In the genomic region with DNA sequence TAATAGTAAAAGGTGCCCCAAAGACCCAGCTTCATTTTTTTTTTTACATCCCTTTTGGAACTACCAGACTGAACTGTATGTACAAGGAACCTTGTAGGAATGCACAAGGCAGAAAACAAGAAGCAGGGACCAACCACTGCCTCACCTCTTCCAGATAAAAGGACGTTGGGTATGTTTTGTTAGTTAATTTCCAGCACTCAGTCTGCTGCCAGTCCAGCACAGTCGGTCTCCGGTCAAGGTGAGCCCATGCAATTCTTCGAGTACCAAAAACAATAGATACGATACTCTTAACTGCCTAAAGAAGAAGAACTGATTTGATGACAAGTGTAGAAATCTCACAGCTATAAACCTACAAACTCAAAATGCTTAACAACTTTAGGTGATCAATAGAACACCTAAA, we compare ENCODE assay signal across 25 mouse cellular contexts. TPM values are rescaled to one million over a fixed set of nuclear protein-coding genes. Genes with fewer than 3 reads are reported as not detected.
A peak's percentile ranks its signal among the peaks of the same experiment; 100 is the strongest.
DNase-seq lines count a peak whose midpoint lies in the region; ATAC-seq lines count a peak whose summit lies in the region.
"Had no signal": no experiment of that assay in that cellular context is flagged by ENCODE, and none has a peak within 500 bp of the region (broad histone marks: within the 10 kb centered on the region; RNA-seq: fewer than 3 reads in every experiment).

No protein-coding gene starts in this region.

- 87% methylated on average over 5 of the region's 5 CpGs for WGBS in heart, embryonic 12.5 days
- 89% methylated on average over 5 of the region's 5 CpGs for WGBS in forebrain, embryonic 12.5 days

- no peak for ATAC-seq in heart, embryonic 12.5 days (ENCODE audit: insufficient number of reproducible peaks, low FRiP score)
- no peak for ATAC-seq in forebrain, embryonic 12.5 days (ENCODE audit: low FRiP score)
- ATAC-seq: activated CD4-positive, CD25-positive, alpha-beta regulatory T cell, adult 4 months; CD4-positive, CD25-positive, alpha-beta regulatory T cell, adult 4 months; forebrain, embryonic 14.5 days; forebrain, embryonic 16.5 days; Patski had no signal

- no peak overlapping the region for H3K27ac ChIP-seq in heart, embryonic 12.5 days (ENCODE audit: poor library complexity, severe bottlenecking)
- H3K27ac ChIP-seq in forebrain, embryonic 12.5 days = no peak overlapping the region
- H3K27ac ChIP-seq: embryonic facial prominence, embryonic 10.5 days; embryonic facial prominence, embryonic 12.5 days had no signal

- no peak overlapping the region for H3K4me2 ChIP-seq in heart, embryonic 12.5 days
- no peak overlapping the region for H3K4me2 ChIP-seq in forebrain, embryonic 12.5 days
- H3K4me2 ChIP-seq: embryonic facial prominence, embryonic 12.5 days had no signal

- no peaks in the 10 kb centered on the region for H3K27me3 ChIP-seq in heart, embryonic 12.5 days (replicated peaks)
- H3K27me3 ChIP-seq in forebrain, embryonic 12.5 days = no peaks in the 10 kb centered on the region
- H3K27me3 ChIP-seq: CH12.LX; embryonic facial prominence, embryonic 12.5 days; Patski had no signal

- H3K36me3 ChIP-seq in heart, embryonic 12.5 days = peaks cover 55% of the 10 kb centered on the region
- peaks cover 54% of the 10 kb centered on the region for H3K36me3 ChIP-seq in forebrain, embryonic 12.5 days (replicated peaks)

- no peak overlapping the region for H3K9ac ChIP-seq in heart, embryonic 12.5 days
- no peak overlapping the region for H3K9ac ChIP-seq in forebrain, embryonic 12.5 days
- H3K9ac ChIP-seq: embryonic facial prominence, embryonic 12.5 days had no signal

- no peaks in the 10 kb centered on the region for H3K9me3 ChIP-seq in heart, embryonic 12.5 days (replicated peaks)
- no peaks in the 10 kb centered on the region for H3K9me3 ChIP-seq in forebrain, embryonic 12.5 days
- H3K9me3 ChIP-seq: embryonic facial prominence, embryonic 10.5 days; embryonic facial prominence, embryonic 12.5 days; G1E had no signal

- peaks cover 11% of the 10 kb centered on the region for H3K4me1 ChIP-seq in heart, embryonic 12.5 days (replicated peaks)
- peaks cover 11% of the 10 kb centered on the region for H3K4me1 ChIP-seq in forebrain, embryonic 12.5 days

- no peak overlapping the region for H3K4me3 ChIP-seq in heart, embryonic 12.5 days
- no peak overlapping the region for H3K4me3 ChIP-seq in forebrain, embryonic 12.5 days (replicated peaks)
- H3K4me3 ChIP-seq: embryonic facial prominence, embryonic 10.5 days; embryonic facial prominence, embryonic 12.5 days had no signal

- peak; percentile 17 for DNase-seq in heart, adult 11 months
- DNase-seq in ES-CJ7 (ENCODE audit: low read depth, low spot score) (peak; percentile 86), R1 (ENCODE audit: low read depth, low spot score) (peak; percentile 81)
- no peak for DNase-seq in gastrocnemius, postnatal 10 days
- no peak for DNase-seq in kidney, postnatal 4 days
- DNase-seq: adrenal gland, adult 8-10 months; adrenal gland, postnatal 14 days; adrenal gland, postnatal 36 days; B cell, adult 2 months; cerebellum, adult 11-12 months; cerebellum, adult 2 months; cerebellum, adult 9-10 months; cerebellum, postnatal 10 days; cerebellum, postnatal 25 days had no signal

RNA-seq across cellular contexts. Expression of gene Tefm, which starts 4.2 kb away (rescaled TPM):
- polyA plus RNA-seq in heart, embryonic 12.5 days (2016; fragmentation: Nextera tagmentation; extraction: Ambion mirVana) = 27.0 and 27.2 TPM in 2 replicates
- total RNA-seq in gastrocnemius, postnatal 10 days (2021) = 10 to 100 TPM; 21.0 to 22.2 TPM
- 27.8 and 30.4 TPM in 2 replicates for polyA plus RNA-seq in forebrain, embryonic 12.5 days (2016; fragmentation: Nextera tagmentation; extraction: Ambion mirVana)

RNA-seq across cellular contexts. Expression of gene Adap2, which starts 16.1 kb away (rescaled TPM):
- polyA plus RNA-seq in heart, embryonic 12.5 days (2016; fragmentation: Nextera tagmentation; extraction: Ambion mirVana) = 0.51 and 0.92 TPM in 2 replicates
- 1 to 10 TPM; 6.9 to 9.3 TPM for total RNA-seq in gastrocnemius, postnatal 10 days (2021)
- polyA plus RNA-seq in forebrain, embryonic 12.5 days (2016; fragmentation: Nextera tagmentation; extraction: Ambion mirVana) = 1.4 and 1.7 TPM in 2 replicates
- total RNA-seq: CH12.LX, G1E had no signal
- polyA plus RNA-seq: G1E had no signal

RNA-seq across cellular contexts. Expression of gene Rnf135, which starts 45.9 kb away (rescaled TPM):
- 9.4 and 10.5 TPM in 2 replicates for polyA plus RNA-seq in heart, embryonic 12.5 days (2016; fragmentation: Nextera tagmentation; extraction: Ambion mirVana)
- total RNA-seq in gastrocnemius, postnatal 10 days (2021) = 1 to 10 TPM; 4.0 to 6.6 TPM
- polyA plus RNA-seq in forebrain, embryonic 12.5 days (2016; fragmentation: Nextera tagmentation; extraction: Ambion mirVana) = 2.8 and 2.9 TPM in 2 replicates

RNA-seq across cellular contexts. Expression of gene Atad5, which starts 48.6 kb away (rescaled TPM):
- polyA plus RNA-seq in heart, embryonic 12.5 days (2016; fragmentation: Nextera tagmentation; extraction: Ambion mirVana) = 6.9 and 8.3 TPM in 2 replicates
- 1 to 10 TPM; 3.6 to 3.8 TPM for total RNA-seq in gastrocnemius, postnatal 10 days (2021)
- 19.5 and 20.1 TPM in 2 replicates for polyA plus RNA-seq in forebrain, embryonic 12.5 days (2016; fragmentation: Nextera tagmentation; extraction: Ambion mirVana)

RNA-seq across cellular contexts. Expression of gene Crlf3, which starts 57.0 kb away (rescaled TPM):
- 40.1 and 43.5 TPM in 2 replicates for polyA plus RNA-seq in heart, embryonic 12.5 days (2016; fragmentation: Nextera tagmentation; extraction: Ambion mirVana)
- total RNA-seq in gastrocnemius, postnatal 10 days (2021) = 10 to 100 TPM; 11.6 to 14.9 TPM
- 30.9 and 33.9 TPM in 2 replicates for polyA plus RNA-seq in forebrain, embryonic 12.5 days (2016; fragmentation: Nextera tagmentation; extraction: Ambion mirVana)

Comparison
In these comparisons a context has a peak if more than half of its experiments do, and no peak if none do; other contexts are left out.
1. DNase-seq: peak in heart, adult 11 months (single experiment), ES-CJ7 (single experiment) and R1 (single experiment); none in gastrocnemius, postnatal 10 days (single experiment) and kidney, postnatal 4 days (0 of 2).